Mouse (Mus musculus) cortical plate, adult 2 months (tissue): Measurements from ENCODE around the gene Mcl1.

ENCODE experiments used
- CTCF ChIP-seq: fragments of 200-500 bp; IDR thresholded peaks from 2 replicates; pipeline ENCODE4 v1.5.1; 2011; ENCODE audit warnings: mild to moderate bottlenecking, control low read depth, low read length; ENCODE audit not compliant: insufficient read depth; ENCODE audit errors: extremely low read depth
- POLR2A ChIP-seq: fragments of 200-500 bp; IDR thresholded peaks from 2 replicates; pipeline ENCODE4 v1.6.1; 2011; ENCODE audit warnings: mild to moderate bottlenecking, low read length, control low read depth; ENCODE audit not compliant: insufficient read depth; ENCODE audit errors: extremely low read depth

GRCm38 (mm10) chr3:95701877-95702540 is 43.4 kb downstream of the Mcl1 start:
- TF ChIP-seq CTCF (0 out of 2 replicates have a peak, but pooled peaks have one; percentile 4), POLR2A (no peak)
